In the genomic region with DNA sequence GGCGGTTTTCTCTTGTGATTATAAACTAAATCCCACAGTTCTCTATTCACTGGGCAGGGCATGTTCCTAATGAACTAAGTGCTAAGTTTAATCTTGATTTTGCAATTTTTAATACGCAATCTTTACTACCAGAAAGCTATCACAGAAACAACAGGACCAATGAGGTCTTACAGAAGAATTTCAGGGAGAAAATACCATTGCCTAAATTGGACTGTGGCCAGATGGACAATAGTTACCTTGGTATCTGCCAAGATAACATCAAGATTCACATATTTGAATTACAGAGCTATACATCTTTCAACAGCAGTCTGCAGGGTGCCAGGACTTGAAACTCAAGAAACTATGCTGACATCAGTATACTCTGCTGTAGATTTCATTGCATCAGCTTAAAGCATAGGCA, we compare ENCODE assay signal across 12 mouse cellular contexts. TPM values are rescaled to one million over a fixed set of nuclear protein-coding genes. Genes with fewer than 3 reads are reported as not detected.
DNase-seq lines count a peak whose midpoint lies in the region; ATAC-seq and TF ChIP-seq lines count a peak whose summit lies in the region.
"Had no signal": no experiment of that assay in that cellular context is flagged by ENCODE, and none has a peak within 500 bp of the region (broad histone marks: within the 10 kb centered on the region; RNA-seq: fewer than 3 reads in every experiment).

No protein-coding gene starts in this region.

- no peak for DNase-seq in embryonic facial prominence, embryonic 14.5 days (ENCODE audit: low spot score)
- no peak for DNase-seq in embryonic facial prominence, embryonic 10.5 days (ENCODE audit: low spot score)
- peak; percentile 36 for DNase-seq in liver, adult 2 months (ENCODE audit: extremely low read depth, low read depth, low spot score)
- DNase-seq in liver: no peak
- no peak for DNase-seq in layer of hippocampus, adult 9-11 months
- DNase-seq: adrenal gland, adult 8-10 months; kidney, adult 18-20 months; thymus, postnatal 14 days had no signal

- no peaks in the 10 kb centered on the region for H3K27me3 ChIP-seq in embryonic facial prominence, embryonic 14.5 days (replicated peaks; ENCODE audit: control insufficient read depth, insufficient read depth, low read length)
- no peaks in the 10 kb centered on the region for H3K27me3 ChIP-seq in embryonic facial prominence, embryonic 10.5 days (replicated peaks; ENCODE audit: low read depth, poor library complexity, severe bottlenecking)
- no peaks in the 10 kb centered on the region for H3K27me3 ChIP-seq in liver, adult 2 months (ENCODE audit: control insufficient read depth, insufficient read depth, low read length)
- H3K27me3 ChIP-seq in hindbrain, embryonic 13.5 days: no peaks in the 10 kb centered on the region
- no peaks in the 10 kb centered on the region for H3K27me3 ChIP-seq in midbrain, embryonic 15.5 days (replicated peaks)
- H3K27me3 ChIP-seq: limb, embryonic 15.5 days had no signal

- H3K4me1 ChIP-seq in embryonic facial prominence, embryonic 14.5 days (ENCODE audit: control insufficient read depth, insufficient read depth, low read length): peaks cover 8% of the 10 kb centered on the region
- peaks cover 17% of the 10 kb centered on the region for H3K4me1 ChIP-seq in embryonic facial prominence, embryonic 10.5 days
- peaks cover 3% of the 10 kb centered on the region for H3K4me1 ChIP-seq in liver, adult 2 months (ENCODE audit: control insufficient read depth, insufficient read depth, low read length)
- H3K4me1 ChIP-seq in hindbrain, embryonic 13.5 days (replicated peaks): peaks cover 21% of the 10 kb centered on the region
- peaks cover 20% of the 10 kb centered on the region for H3K4me1 ChIP-seq in midbrain, embryonic 15.5 days

- no peak for TF ChIP-seq CTCF in liver, adult 2 months (IDR thresholded peaks at IDR 0.05; ENCODE audit: low read depth, low read length)

- H3K36me3 ChIP-seq in embryonic facial prominence, embryonic 14.5 days (ENCODE audit: control insufficient read depth, insufficient read depth, low read length): peaks cover 12% of the 10 kb centered on the region; the same call in 1 of the 2 replicates
- peaks cover 20% of the 10 kb centered on the region for H3K36me3 ChIP-seq in embryonic facial prominence, embryonic 10.5 days (replicated peaks)
- no peaks in the 10 kb centered on the region for H3K36me3 ChIP-seq in liver, adult 2 months (ENCODE audit: control insufficient read depth, insufficient read depth, low read length)
- H3K36me3 ChIP-seq in hindbrain, embryonic 13.5 days: peaks cover 19% of the 10 kb centered on the region
- 0 out of 2 replicates have a peak, but pooled peaks cover 5% of the 10 kb centered on the region for H3K36me3 ChIP-seq in midbrain, embryonic 15.5 days (replicated peaks)

- H3K79me2 ChIP-seq in liver, adult 2 months (ENCODE audit: control insufficient read depth, insufficient read depth, low read length): peaks cover 4% of the 10 kb centered on the region; the same call in 1 of the 2 replicates

- H3K9me3 ChIP-seq in embryonic facial prominence, embryonic 14.5 days (ENCODE audit: control insufficient read depth, low read length): no peaks in the 10 kb centered on the region
- H3K9me3 ChIP-seq in embryonic facial prominence, embryonic 10.5 days: no peaks in the 10 kb centered on the region
- H3K9me3 ChIP-seq in hindbrain, embryonic 13.5 days: no peaks in the 10 kb centered on the region
- H3K9me3 ChIP-seq in midbrain, embryonic 15.5 days: no peaks in the 10 kb centered on the region; the same call in 1 of the 2 replicates
- H3K9me3 ChIP-seq: limb, embryonic 15.5 days had no signal

- WGBS in embryonic facial prominence, embryonic 14.5 days: 96% methylated on average over 2 of the region's 2 CpGs
- 91% methylated on average over 2 of the region's 2 CpGs for WGBS in embryonic facial prominence, embryonic 10.5 days
- WGBS in liver, adult 2 months: 70% methylated on average over 2 of the region's 2 CpGs
- 95% methylated on average over 2 of the region's 2 CpGs for WGBS in hindbrain, embryonic 13.5 days
- WGBS in midbrain, embryonic 15.5 days: 98% methylated on average over 2 of the region's 2 CpGs

- no peak overlapping the region for H3K27ac ChIP-seq in embryonic facial prominence, embryonic 14.5 days (replicated peaks; ENCODE audit: low read depth, low read length)
- H3K27ac ChIP-seq in embryonic facial prominence, embryonic 10.5 days (replicated peaks): no peak overlapping the region
- H3K27ac ChIP-seq in liver, adult 2 months (replicated peaks; ENCODE audit: insufficient read depth, low read depth, low read length): no peak overlapping the region
- H3K27ac ChIP-seq in hindbrain, embryonic 13.5 days: no peak overlapping the region
- no peak overlapping the region for H3K27ac ChIP-seq in midbrain, embryonic 15.5 days

- H3K9ac ChIP-seq in embryonic facial prominence, embryonic 14.5 days (ENCODE audit: low read depth, low read length): no peak overlapping the region
- no peak overlapping the region for H3K9ac ChIP-seq in liver, adult 2 months (ENCODE audit: low read depth, low read length)
- H3K9ac ChIP-seq in hindbrain, embryonic 13.5 days: peak overlapping the region; percentile 35; the same call in 1 of the 2 replicates
- no peak overlapping the region for H3K9ac ChIP-seq in midbrain, embryonic 15.5 days
- H3K9ac ChIP-seq: limb, embryonic 15.5 days had no signal

- H3K4me3 ChIP-seq in embryonic facial prominence, embryonic 14.5 days (ENCODE audit: low read depth, low read length): no peak overlapping the region
- H3K4me3 ChIP-seq in embryonic facial prominence, embryonic 10.5 days: no peak overlapping the region
- H3K4me3 ChIP-seq in liver, adult 2 months (ENCODE audit: insufficient read depth, low read depth, low read length): no peak overlapping the region
- H3K4me3 ChIP-seq in hindbrain, embryonic 13.5 days: peak overlapping the region; percentile 94; the same call in 1 of the 2 replicates
- H3K4me3 ChIP-seq in midbrain, embryonic 15.5 days: no peak overlapping the region

- peak overlapping the region; percentile 59; the same call in 1 of the 2 replicates for H3K4me2 ChIP-seq in embryonic facial prominence, embryonic 14.5 days (ENCODE audit: low read depth, low read length)
- peak overlapping the region; percentile 55 for H3K4me2 ChIP-seq in hindbrain, embryonic 13.5 days
- peak overlapping the region; percentile 51; the same call in 1 of the 2 replicates for H3K4me2 ChIP-seq in midbrain, embryonic 15.5 days
- H3K4me2 ChIP-seq: limb, embryonic 15.5 days had no signal

- no peak for TF ChIP-seq POLR2A in liver, adult 2 months (IDR thresholded peaks at IDR 0.05; ENCODE audit: extremely low read depth, insufficient read depth, low read length)

- no peak for ATAC-seq in embryonic facial prominence, embryonic 14.5 days (ENCODE audit: low read depth)
- no peak for ATAC-seq in hindbrain, embryonic 13.5 days (ENCODE audit: low FRiP score)
- no peak for ATAC-seq in midbrain, embryonic 15.5 days (replicated peaks)
- ATAC-seq in CD4-positive, CD25-positive, alpha-beta regulatory T cell, adult 4 months: no peak

RNA-seq across cellular contexts. Expression of a gene that starts 1.8 kb away (rescaled TPM):
- polyA plus RNA-seq in embryonic facial prominence, embryonic 14.5 days (2014; fragmentation: Nextera tagmentation; extraction: Ambion mirVana): 48.1 and 50.5 TPM in 2 replicates
- polyA plus RNA-seq in embryonic facial prominence, embryonic 10.5 days (2016; fragmentation: Nextera tagmentation; extraction: Ambion mirVana): 62.7 and 65.9 TPM in 2 replicates
- total RNA-seq in liver, adult 2 months (2014; rRNA removed): 21.8 and 24.1 TPM in 2 replicates
- 8.5 and 9.7 TPM in 2 replicates for polyA plus RNA-seq in liver, adult 2 months (2012; rRNA removed)
- 66.3 and 70.3 TPM in 2 replicates for polyA plus RNA-seq in hindbrain, embryonic 13.5 days (2015; fragmentation: Nextera tagmentation; extraction: Ambion mirVana)
- 56.9 and 60.6 TPM in 2 replicates for polyA plus RNA-seq in midbrain, embryonic 15.5 days (2015; fragmentation: Nextera tagmentation; extraction: Ambion mirVana)
- polyA plus RNA-seq in CD4-positive, CD25-positive, alpha-beta regulatory T cell, adult 4 months (2017; shearing (Covaris generic)): 10 to 100 TPM; 65.7 to 68.8 TPM

RNA-seq across cellular contexts. Expression of a gene that starts 2.1 kb away (rescaled TPM):
- polyA plus RNA-seq in embryonic facial prominence, embryonic 14.5 days (2014; fragmentation: Nextera tagmentation; extraction: Ambion mirVana): 90.6 and 93.6 TPM in 2 replicates
- polyA plus RNA-seq in embryonic facial prominence, embryonic 10.5 days (2016; fragmentation: Nextera tagmentation; extraction: Ambion mirVana): 86.7 and 89.7 TPM in 2 replicates
- total RNA-seq in liver, adult 2 months (2014; rRNA removed): 18.7 and 19.7 TPM in 2 replicates
- 3.0 and 3.8 TPM in 2 replicates for polyA plus RNA-seq in liver, adult 2 months (2012; rRNA removed)
- polyA plus RNA-seq in hindbrain, embryonic 13.5 days (2015; fragmentation: Nextera tagmentation; extraction: Ambion mirVana): 126 and 139 TPM in 2 replicates
- 116 and 123 TPM in 2 replicates for polyA plus RNA-seq in midbrain, embryonic 15.5 days (2015; fragmentation: Nextera tagmentation; extraction: Ambion mirVana)
- 100 to 1,000 TPM; 101 to 113 TPM for polyA plus RNA-seq in CD4-positive, CD25-positive, alpha-beta regulatory T cell, adult 4 months (2017; shearing (Covaris generic))

RNA-seq across cellular contexts. Expression of a gene that starts 50.3 kb away (rescaled TPM):
- polyA plus RNA-seq in embryonic facial prominence, embryonic 14.5 days (2014; fragmentation: Nextera tagmentation; extraction: Ambion mirVana): 80.5 and 87.2 TPM in 2 replicates
- 66.5 and 78.8 TPM in 2 replicates for polyA plus RNA-seq in embryonic facial prominence, embryonic 10.5 days (2016; fragmentation: Nextera tagmentation; extraction: Ambion mirVana)
- 89.5 and 92.5 TPM in 2 replicates for total RNA-seq in liver, adult 2 months (2014; rRNA removed)
- 16.4 and 17.8 TPM in 2 replicates for polyA plus RNA-seq in liver, adult 2 months (2012; rRNA removed)
- 75.4 and 82.8 TPM in 2 replicates for polyA plus RNA-seq in hindbrain, embryonic 13.5 days (2015; fragmentation: Nextera tagmentation; extraction: Ambion mirVana)
- 59.7 and 64.9 TPM in 2 replicates for polyA plus RNA-seq in midbrain, embryonic 15.5 days (2015; fragmentation: Nextera tagmentation; extraction: Ambion mirVana)
- polyA plus RNA-seq in CD4-positive, CD25-positive, alpha-beta regulatory T cell, adult 4 months (2017; shearing (Covaris generic)): 100 to 1,000 TPM; 447 to 643 TPM

Comparison
In these comparisons a context has a peak if more than half of its experiments do, and no peak if none do; other contexts are left out.
1. RNA of a gene that starts 2.1 kb away (polyA plus RNA-seq): 126 to 139 TPM in hindbrain, embryonic 13.5 days, 116 to 123 TPM in midbrain, embryonic 15.5 days, 101 to 113 TPM in CD4-positive, CD25-positive, alpha-beta regulatory T cell, adult 4 months, 90.6 to 93.6 TPM in embryonic facial prominence, embryonic 14.5 days and 86.7 to 89.7 TPM in embryonic facial prominence, embryonic 10.5 days; 3.0 to 3.8 TPM in liver, adult 2 months; every median in the first group is over 10 times any median in the second.
2. Peak in every context shown above with its lines, with median percentiles within 50 percentile points of each other: H3K4me2 ChIP-seq.